Mouse (Mus musculus) heart, postnatal 14 days (tissue): ENCODE results near the gene Orai1. TPM values are rescaled to one million over a fixed set of nuclear protein-coding genes. Genes with fewer than 3 reads are reported as not detected.
"Not testable (repeated sequence)": the region's sequence is repeated elsewhere in the genome, so short reads cannot be mapped to it uniquely, and the experiment has no call there.

Experiments used
- DNase-seq, 2 experiments: peaks; one replicate each; pipeline ENCODE4 v3.0.0; 2021 to 2022
- intact Hi-C: fragments of 180-260 bp; cut with DNase I; formaldehyde crosslinking; loops from one replicate; pipeline ENCODE4 v1.15.1; 2025
- long read RNA-seq, 2 experiments: library from polyadenylated mRNA; stranded (forward); transcript quantifications; one replicate each; pipeline ENCODE4 v2.0.0; 2021
- total RNA-seq, 2 experiments: library from RNA; stranded (reverse); gene quantifications; 2 replicates each; pipeline ENCODE4 v1.2.3; 2021

The Orai1 gene
- total RNA-seq: 10 to 100 TPM; 17.2 to 19.5 TPM
- long read RNA-seq, experiment 1, transcript Orai1-202 (2 exons, 1,875 nt): major isoform, 28 of 30 reads
- long read RNA-seq, experiment 1, partial matches to known transcripts: 0 of 30 reads
- long read RNA-seq, experiment 1, other reads (novel, unspliced or antisense): 2 of 30 reads
- long read RNA-seq, experiment 2, transcript Orai1-202 (2 exons, 1,875 nt): major isoform, 27 of 29 reads
- long read RNA-seq, experiment 2, partial matches to known transcripts: 0 of 29 reads
- long read RNA-seq, experiment 2, other reads (novel, unspliced or antisense): 1 of 29 reads

- intact Hi-C loops: loop anchor here (2.0 to 5.0 kb wide), 3 partner anchors 26 to 88 kb away; partner anchors contain the start of gene Kdm2b
- peak; percentile 99 for DNase-seq
These were observed at the start of gene Orai1 for GRCm38 (mm10) chr5:123014753-123015701. Gene Orai1, plus strand, starts transcription at chr5:123015074.

DNA sequence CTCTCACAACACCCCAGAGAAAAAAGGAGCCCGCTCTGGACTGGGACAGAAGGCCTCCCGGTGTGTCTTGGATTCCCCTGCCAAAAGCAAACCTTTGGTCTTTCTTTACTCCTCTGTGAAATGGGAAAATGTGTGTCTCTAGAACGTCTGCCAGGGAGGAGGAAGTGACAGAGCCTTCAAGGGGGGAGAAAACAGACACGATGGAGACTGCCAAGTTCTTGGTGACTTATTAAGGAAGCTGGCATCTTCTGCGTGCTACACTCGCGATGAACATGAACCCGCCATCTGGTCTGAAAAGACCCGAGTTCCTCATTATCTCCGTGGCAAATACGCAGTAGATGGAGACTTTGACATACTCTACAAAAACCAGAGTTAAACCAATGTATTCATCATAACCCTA is 49.4 kb upstream of the Orai1 start:
- no peak for DNase-seq
- intact Hi-C loops: loop anchor here (5.0 kb wide), 1 partner anchor 207 kb away; no protein-coding TSS in a partner anchor

DNA sequence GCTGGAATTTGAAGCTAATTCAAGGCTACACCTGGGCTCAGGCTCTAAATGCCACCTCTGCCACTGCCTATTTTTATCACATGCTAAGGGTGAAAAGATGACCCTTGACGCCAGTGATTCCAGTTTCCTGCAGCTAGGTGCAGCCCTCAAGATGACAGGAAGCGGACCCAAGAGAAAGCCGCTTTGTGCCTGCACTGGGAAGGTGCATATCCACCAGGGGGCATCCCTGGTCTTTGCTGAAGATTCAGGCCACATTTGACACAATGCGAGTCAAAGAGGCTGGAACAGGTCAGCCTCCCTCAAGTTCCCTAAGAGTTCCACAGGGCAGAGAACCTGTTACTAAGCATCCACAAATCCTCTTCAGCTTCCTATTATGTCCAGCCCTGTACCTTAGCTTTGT is 46.6 kb upstream of the Orai1 start:
- intact Hi-C loops: loop anchor here (1.0 to 5.0 kb wide), 3 partner anchors 44 to 204 kb away; no protein-coding TSS in a partner anchor
- peak; percentile 81 to 89 for DNase-seq

DNA sequence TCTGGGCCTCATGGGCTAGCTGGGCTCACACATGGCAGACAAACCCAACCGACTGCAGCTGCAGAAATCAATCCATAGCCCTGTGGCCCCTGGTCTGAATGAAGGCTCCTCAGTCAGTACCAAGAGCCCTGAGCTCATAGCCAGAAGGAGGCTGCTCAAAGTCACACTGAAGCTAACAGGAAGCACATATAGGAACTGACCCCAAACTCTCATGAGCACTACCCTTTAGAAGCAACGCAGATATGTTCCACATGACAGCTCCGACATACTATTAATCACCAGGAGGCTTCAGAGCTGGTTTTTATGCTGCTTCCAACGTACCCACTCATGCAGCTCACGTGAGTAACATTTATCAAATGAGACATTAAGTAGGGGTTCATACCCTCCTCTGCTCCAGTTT is 44.8 kb upstream of the Orai1 start:
- intact Hi-C loops: no loop called here
- no peak for DNase-seq

GRCm38 (mm10) chr5:122971438-122971837 is 43.4 kb upstream of the Orai1 start:
- intact Hi-C loops: no loop called here
- no peak for DNase-seq

- no peak for DNase-seq
- intact Hi-C loops: no loop called here
These were observed 42.8 kb upstream of the Orai1 start for GRCm38 (mm10) chr5:122972116-122972515.

DNA sequence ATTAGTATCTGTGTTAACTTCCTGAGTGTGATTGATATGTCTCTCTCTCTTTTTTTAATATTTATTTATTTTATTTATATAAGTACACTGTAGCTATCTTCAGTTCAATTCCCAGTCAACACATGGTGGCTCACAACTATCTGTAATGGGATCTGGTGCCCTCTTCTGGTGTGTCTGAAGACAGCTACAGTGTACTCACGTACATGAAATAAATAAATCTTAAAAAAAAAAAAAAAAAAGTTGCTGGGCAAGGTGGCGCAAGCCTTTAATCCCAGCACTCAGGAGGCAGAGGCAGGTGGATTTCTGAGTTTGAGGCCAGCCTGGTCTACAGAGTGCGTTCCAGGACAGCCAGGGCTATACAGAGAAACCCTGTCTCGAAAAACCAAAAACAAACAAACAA is 40.2 kb upstream of the Orai1 start:
- DNase-seq, intact Hi-C loops: not testable (repeated sequence)

DNA sequence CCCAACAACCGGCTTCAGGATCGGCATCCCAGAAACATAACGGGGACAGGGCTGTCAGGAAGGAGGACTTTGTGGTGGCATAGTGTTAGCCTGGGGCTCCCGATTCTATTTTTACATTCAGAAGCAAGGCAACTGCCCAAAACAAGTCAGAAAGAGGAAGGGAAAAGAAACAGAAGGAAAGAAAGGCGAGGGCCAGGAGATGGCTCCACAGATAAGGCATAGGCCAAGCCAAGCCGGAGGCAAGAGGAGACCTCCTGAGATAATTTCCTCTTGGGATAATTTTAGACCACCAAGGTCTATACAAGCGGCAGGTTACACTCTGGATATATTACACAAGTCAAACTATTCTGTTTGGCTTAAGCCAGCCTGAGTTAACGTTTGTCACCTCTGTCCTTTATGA is 35.9 kb upstream of the Orai1 start:
- intact Hi-C loops: no loop called here
- no peak for DNase-seq

DNA sequence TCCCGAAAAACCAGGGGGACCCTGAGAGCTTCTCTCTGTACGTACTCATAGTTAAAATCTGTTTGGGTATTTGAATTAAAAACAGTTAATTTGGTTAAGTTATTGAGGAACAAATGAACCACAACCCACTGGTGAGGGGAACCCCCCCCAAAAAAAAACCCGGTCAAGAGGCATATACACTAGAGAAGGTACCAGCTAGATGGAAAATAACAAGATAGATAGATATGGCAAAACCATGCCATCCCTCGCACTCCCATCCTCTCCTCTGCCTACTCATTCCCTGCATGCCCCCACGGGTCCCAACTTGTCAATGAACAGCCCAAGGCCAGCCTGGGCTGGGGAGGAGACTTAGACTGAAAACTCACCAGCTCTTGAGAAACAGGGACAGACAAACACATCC is 30.4 kb upstream of the Orai1 start:
- intact Hi-C loops: no loop called here
- no peak for DNase-seq

- intact Hi-C loops: no loop called here
- DNase-seq: no peak
These were observed 29.6 kb upstream of the Orai1 start for GRCm38 (mm10) chr5:122985276-122985675.

GRCm38 (mm10) chr5:122986091-122986493 is 28.8 kb upstream of the Orai1 start:
- DNase-seq: no peak
- intact Hi-C loops: no loop called here

- intact Hi-C loops: loop anchor here (2.0 kb wide), 1 partner anchor 27 kb away; the partner anchor contains the start of gene Orai1
- peak; percentile 36 to 42 for DNase-seq
These were observed 27.5 kb upstream of the Orai1 start for GRCm38 (mm10) chr5:122987211-122988020.

- DNase-seq: peak; percentile 53 to 57
- intact Hi-C loops: loop anchor here (2.0 kb wide), 1 partner anchor 27 kb away; the partner anchor contains the start of gene Orai1
These were observed 26.7 kb upstream of the Orai1 start for GRCm38 (mm10) chr5:122988021-122988751.

DNA sequence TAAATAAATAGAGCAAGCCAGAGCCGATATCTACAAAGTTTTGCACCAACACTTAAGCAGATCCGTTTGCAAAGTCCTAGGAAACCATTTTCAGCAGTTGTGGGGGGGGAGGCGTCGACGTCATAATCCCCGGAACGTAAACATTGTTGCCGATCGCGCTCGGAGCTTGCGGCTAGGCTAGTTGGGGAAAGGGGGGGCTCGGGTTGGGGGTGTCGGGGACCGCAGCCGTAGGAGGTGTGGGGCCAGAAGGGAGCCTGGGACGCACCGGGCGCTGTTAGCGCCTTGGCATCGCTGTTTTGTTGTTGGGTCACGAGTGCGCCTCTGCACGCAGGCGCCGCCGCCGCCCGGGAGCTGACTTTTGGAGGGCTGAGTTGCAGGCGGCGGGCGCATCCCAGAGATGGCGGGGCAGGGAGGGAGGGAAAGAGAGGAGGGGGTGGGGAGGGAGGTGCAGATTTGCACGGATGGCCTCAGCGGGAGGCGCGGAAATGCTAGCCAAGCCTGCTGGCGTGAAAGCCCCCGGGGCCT is 25.8 kb upstream of the Orai1 start:
- DNase-seq: peak; percentile 82
- intact Hi-C loops: loop anchor here (2.0 kb wide), 1 partner anchor 26 kb away; the partner anchor contains the start of gene Orai1

- DNase-seq: peak in 1 of 2 experiments; percentile 23
- intact Hi-C loops: loop anchor here (2.0 kb wide), 1 partner anchor 25 kb away; the partner anchor contains the start of gene Orai1
These were observed 25.1 kb upstream of the Orai1 start, which contains the start of gene Kdm2b for GRCm38 (mm10) chr5:122989551-122990330. Gene Kdm2b, minus strand, starts transcription at chr5:122989823.

- intact Hi-C loops: no loop called here
- DNase-seq: no peak
These were observed 24.3 kb upstream of the Orai1 start for GRCm38 (mm10) chr5:122990411-122991160.

- no peak for DNase-seq
- intact Hi-C loops: no loop called here
These were observed 23.4 kb upstream of the Orai1 start for GRCm38 (mm10) chr5:122991350-122992004.
